Mouse (Mus musculus): Measurements from ENCODE around the gene Gdf5. TPM values are rescaled to one million over a fixed set of nuclear protein-coding genes. Genes with fewer than 3 reads are reported as not detected.

The Gdf5 gene
- polyA plus RNA-seq, 1 experiment from 2014 or later: 0.33 TPM

Other genes with a start within 250 kb of the Gdf5 start
- 47.0 and 49.0 TPM in 2 replicates for gene Edem2, start 215.9 kb downstream of the Gdf5 start, polyA plus RNA-seq (2015; fragmentation: Nextera tagmentation; extraction: Ambion mirVana)
- not detected in 2 replicates for gene Gm17581, start 209.5 kb downstream of the Gdf5 start, polyA plus RNA-seq (2015; fragmentation: Nextera tagmentation; extraction: Ambion mirVana)
- 16.3 and 16.8 TPM in 2 replicates for gene Procr, start 194.2 kb downstream of the Gdf5 start, polyA plus RNA-seq (2015; fragmentation: Nextera tagmentation; extraction: Ambion mirVana)
- gene Mmp24, start 170.0 kb downstream of the Gdf5 start, polyA plus RNA-seq (2015; fragmentation: Nextera tagmentation; extraction: Ambion mirVana): 0.06 and 0.09 TPM in 2 replicates
- gene BC029722, start 125.9 kb downstream of the Gdf5 start, polyA plus RNA-seq (2015; fragmentation: Nextera tagmentation; extraction: Ambion mirVana): 19.4 and 21.6 TPM in 2 replicates
- gene Eif6, start 118.4 kb downstream of the Gdf5 start, polyA plus RNA-seq (2015; fragmentation: Nextera tagmentation; extraction: Ambion mirVana): 155 and 163 TPM in 2 replicates
- 0.11 and 0.13 TPM in 2 replicates for gene Fam83c, start 110.5 kb downstream of the Gdf5 start, polyA plus RNA-seq (2015; fragmentation: Nextera tagmentation; extraction: Ambion mirVana)
- 59.6 and 64.9 TPM in 2 replicates for gene Uqcc1, start 15.1 kb downstream of the Gdf5 start, polyA plus RNA-seq (2015; fragmentation: Nextera tagmentation; extraction: Ambion mirVana)
- not detected in 2 replicates for gene Gm15557, start 4.6 kb downstream of the Gdf5 start, polyA plus RNA-seq (2015; fragmentation: Nextera tagmentation; extraction: Ambion mirVana)
- gene Cep250, start 11.1 kb upstream of the Gdf5 start, polyA plus RNA-seq (2015; fragmentation: Nextera tagmentation; extraction: Ambion mirVana): 16.3 and 17.6 TPM in 2 replicates
- 1.5 and 1.6 TPM in 2 replicates for gene 6430550D23Rik, start 62.6 kb upstream of the Gdf5 start, polyA plus RNA-seq (2015; fragmentation: Nextera tagmentation; extraction: Ambion mirVana)
- gene Ergic3, start 62.7 kb upstream of the Gdf5 start, polyA plus RNA-seq (2015; fragmentation: Nextera tagmentation; extraction: Ambion mirVana): 224 and 242 TPM in 2 replicates
- not detected in 2 replicates for gene Fer1l4, start 107.6 kb upstream of the Gdf5 start, polyA plus RNA-seq (2015; fragmentation: Nextera tagmentation; extraction: Ambion mirVana)
- gene Spag4, start 119.8 kb upstream of the Gdf5 start, polyA plus RNA-seq (2015; fragmentation: Nextera tagmentation; extraction: Ambion mirVana): 1.9 and 2.5 TPM in 2 replicates
- gene Cpne1, start 166.6 kb upstream of the Gdf5 start, polyA plus RNA-seq (2015; fragmentation: Nextera tagmentation; extraction: Ambion mirVana): 71.0 and 75.1 TPM in 2 replicates
- gene Rbm12, start 166.6 kb upstream of the Gdf5 start, polyA plus RNA-seq (2015; fragmentation: Nextera tagmentation; extraction: Ambion mirVana): 24.6 and 31.3 TPM in 2 replicates
- gene Gm28036, start 181.7 kb upstream of the Gdf5 start, polyA plus RNA-seq (2015; fragmentation: Nextera tagmentation; extraction: Ambion mirVana): 20.7 and 21.4 TPM in 2 replicates
- 338 and 368 TPM in 2 replicates for gene Romo1, start 198.7 kb upstream of the Gdf5 start, polyA plus RNA-seq (2015; fragmentation: Nextera tagmentation; extraction: Ambion mirVana)
- gene Nfs1, start 198.8 kb upstream of the Gdf5 start, polyA plus RNA-seq (2015; fragmentation: Nextera tagmentation; extraction: Ambion mirVana): 41.0 and 43.6 TPM in 2 replicates
- gene Rbm39, start 234.9 kb upstream of the Gdf5 start, polyA plus RNA-seq (2015; fragmentation: Nextera tagmentation; extraction: Ambion mirVana): 628 and 645 TPM in 2 replicates

All from lung, embryonic 16.5 days (tissue).